Mouse (Mus musculus) ovary, postnatal 14 days (tissue): ENCODE results near the gene Canx.
"Not testable (repeated sequence)": the region's sequence is repeated elsewhere in the genome, so short reads cannot be mapped to it uniquely, and the experiment has no call there.

Source experiments
- DNase-seq: peaks from one replicate; pipeline ENCODE4 v3.0.0; 2022; ENCODE audit warnings: low spot score

The Canx gene

DNA sequence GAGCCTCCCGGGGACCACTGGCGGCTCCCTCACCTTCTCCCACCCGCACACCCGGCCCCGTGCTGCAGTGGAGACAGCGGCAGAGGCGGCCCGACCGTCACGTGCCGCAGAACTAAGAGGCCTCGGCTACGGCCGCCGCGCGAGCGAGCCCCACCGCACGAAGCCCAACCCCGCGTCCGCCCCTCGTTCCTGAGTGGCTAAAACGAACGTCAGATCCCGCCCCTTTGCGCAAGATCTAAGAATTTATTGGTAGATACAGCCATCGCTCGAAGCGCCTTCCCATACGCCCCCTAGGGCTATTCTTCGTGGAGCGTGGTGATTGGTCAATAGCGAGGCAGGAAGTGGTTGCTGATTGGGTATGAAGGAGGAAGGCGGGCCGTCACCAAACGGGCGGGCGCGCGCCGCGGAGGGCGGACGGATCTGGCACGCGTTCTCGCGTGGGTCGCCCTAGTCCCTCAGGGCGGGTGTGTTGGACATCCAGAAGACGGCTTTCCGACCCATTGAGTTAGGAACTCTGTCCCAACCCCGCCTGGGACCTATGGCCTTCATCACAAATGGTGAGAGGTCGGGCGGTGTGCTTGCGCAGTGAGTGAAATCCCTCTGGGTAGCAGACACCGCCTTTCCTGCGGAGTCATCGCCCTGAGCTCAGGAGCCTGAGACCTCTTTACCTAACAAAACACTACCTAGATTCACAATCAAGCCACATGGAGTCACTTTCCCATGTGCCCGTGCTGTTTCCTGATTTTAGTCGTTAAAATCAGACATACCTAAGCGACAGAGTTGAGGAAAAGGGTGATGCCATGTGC is at the start of gene Canx:
Canx (minus strand) TSS at position 178 of the 806 bp plus-strand sequence.
- peak; percentile 96 for DNase-seq

GRCm38 (mm10) chr11:50374286-50375015 is 49.0 kb upstream of the Canx start:
- DNase-seq = no peak

- DNase-seq = no peak
Observed at GRCm38 (mm10) chr11:50373621-50374020, 48.1 kb upstream of the Canx start.

- no peak for DNase-seq
Observed at GRCm38 (mm10) chr11:50373086-50373485, 47.6 kb upstream of the Canx start.

GRCm38 (mm10) chr11:50371911-50372310 is 46.4 kb upstream of the Canx start:
- DNase-seq = no peak

- DNase-seq = peak; percentile 41
Observed at GRCm38 (mm10) chr11:50371399-50371841, 45.9 kb upstream of the Canx start.

- no peak for DNase-seq
Observed at GRCm38 (mm10) chr11:50370969-50371368, 45.5 kb upstream of the Canx start.

- no peak for DNase-seq
Observed at GRCm38 (mm10) chr11:50369360-50369911, 44.0 kb upstream of the Canx start.

DNA sequence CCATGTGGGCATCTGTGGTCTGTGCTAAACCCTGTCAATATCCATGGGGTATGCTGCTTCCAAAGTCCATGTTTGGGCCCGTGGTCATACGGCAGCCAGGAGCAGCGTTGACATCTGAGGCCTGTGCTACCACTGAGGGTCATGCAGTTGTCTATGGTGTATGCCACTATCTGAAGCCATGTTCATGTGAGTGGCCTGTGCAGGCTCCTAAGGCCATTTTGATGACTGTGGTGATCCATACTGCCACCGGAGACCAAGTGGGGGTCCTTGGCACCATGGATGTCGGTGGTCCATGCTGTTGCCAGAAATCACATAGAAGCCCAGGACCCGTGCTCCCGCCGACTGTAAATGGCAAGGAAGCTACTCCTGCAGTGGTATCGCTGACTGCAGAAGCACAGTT is 42.1 kb upstream of the Canx start:
- DNase-seq = no peak

DNA sequence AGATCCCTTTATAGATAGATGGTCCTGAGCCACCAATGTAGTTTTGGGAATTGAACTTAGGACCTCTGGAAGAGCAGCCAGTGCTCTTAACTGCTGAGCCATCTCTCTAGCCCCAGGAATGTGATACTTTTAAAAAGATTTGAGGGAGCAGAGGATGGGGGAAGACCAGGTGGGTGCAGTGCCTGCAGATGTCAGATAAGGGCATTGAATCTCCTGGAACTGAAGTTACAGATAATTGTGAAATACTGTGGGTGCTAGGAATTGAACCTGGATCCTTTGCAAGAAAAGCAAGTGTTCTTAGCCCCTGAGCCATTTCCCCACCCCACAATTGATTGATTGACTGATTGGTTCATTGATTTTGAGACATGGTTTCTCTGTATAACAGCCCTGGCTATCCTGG is 39.8 kb upstream of the Canx start:
- no peak for DNase-seq

- peak; percentile 78 for DNase-seq
Observed at GRCm38 (mm10) chr11:50364548-50364947, 39.1 kb upstream of the Canx start.

DNA sequence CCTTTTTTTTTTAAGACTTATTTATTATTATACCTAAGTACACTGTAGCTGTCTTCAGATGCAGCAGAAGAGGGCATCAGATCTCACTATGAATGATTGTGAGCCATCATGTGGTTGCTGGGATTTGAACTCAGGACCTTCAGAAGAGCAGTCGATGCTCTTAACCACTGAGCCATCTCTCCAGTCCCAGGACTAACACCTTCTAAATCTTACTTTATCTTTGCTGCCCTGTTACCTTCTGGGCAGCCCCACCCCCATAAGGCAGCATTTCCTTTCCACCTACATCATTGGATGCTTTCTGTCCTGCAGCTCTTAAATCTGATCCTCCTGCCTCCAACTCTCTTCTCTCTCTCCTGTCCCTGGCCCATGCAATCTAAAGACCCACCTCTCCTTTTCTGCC is 35.8 kb upstream of the Canx start:
- DNase-seq = not testable (repeated sequence)

GRCm38 (mm10) chr11:50358950-50359861 is 33.7 kb upstream of the Canx start:
- no peak for DNase-seq

DNA sequence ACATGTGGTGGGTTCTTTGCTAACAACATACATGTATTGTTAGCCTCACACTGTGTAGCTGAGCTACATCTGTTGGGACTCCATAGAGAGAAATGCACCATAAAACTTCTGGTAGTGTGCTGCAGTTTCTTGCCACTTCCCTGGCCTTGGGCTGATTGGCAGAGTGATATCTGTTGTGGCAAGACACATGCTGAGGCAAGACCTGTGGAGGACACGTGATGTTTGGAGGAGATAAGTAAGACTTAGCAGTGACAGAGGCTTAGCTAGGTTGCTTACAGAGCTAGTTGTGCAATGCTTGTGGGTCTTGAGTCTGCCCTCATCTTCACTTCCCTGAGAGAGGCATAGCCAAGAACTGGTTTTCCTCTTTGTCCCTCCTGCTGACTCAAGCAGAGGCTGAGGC is 29.9 kb upstream of the Canx start:
- no peak for DNase-seq

DNA sequence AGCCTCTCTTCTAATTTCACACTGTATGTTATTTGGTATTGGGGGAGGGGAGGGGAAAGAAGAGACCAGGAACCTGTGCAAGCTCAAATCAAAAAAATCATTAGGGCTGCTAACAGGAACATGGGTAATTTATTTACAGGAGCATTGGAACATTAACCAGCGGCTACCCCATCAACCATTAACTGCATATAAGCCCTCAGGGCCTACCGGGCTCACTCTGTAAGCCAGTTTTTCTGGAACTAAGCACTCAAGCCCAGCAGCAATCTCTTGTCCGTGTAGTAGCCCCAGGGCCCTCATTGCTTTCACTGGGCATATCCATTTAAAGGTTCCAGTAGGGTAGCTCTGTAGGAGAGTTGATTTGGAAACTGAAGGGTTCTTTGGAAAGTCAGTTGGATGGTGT is 29.4 kb upstream of the Canx start:
- no peak for DNase-seq

DNA sequence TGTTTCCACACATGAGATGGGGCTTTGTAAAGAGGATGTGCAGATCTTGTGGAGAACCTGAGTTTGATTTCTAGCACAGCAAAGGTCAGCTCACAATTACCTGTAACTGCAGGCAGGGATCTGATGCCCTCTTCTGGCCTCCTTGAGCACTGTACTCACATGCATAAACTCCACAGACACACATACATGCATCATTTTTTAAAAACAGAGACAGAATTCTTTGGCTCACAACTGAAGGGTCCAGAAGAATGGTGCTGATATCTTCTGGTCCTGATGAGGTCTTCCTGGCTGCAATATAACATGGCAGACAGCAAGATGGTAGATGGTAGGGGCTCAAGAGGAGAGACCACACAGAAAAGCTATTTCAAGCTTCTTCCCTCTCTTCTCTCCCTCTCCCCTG is 28.7 kb upstream of the Canx start, which contains the start of gene Cby3:
Cby3 (plus strand) TSS at position 301 of the 400 bp plus-strand sequence.
- no peak for DNase-seq

GRCm38 (mm10) chr11:50352177-50352576 is 26.7 kb upstream of the Canx start:
- DNase-seq = no peak

DNA sequence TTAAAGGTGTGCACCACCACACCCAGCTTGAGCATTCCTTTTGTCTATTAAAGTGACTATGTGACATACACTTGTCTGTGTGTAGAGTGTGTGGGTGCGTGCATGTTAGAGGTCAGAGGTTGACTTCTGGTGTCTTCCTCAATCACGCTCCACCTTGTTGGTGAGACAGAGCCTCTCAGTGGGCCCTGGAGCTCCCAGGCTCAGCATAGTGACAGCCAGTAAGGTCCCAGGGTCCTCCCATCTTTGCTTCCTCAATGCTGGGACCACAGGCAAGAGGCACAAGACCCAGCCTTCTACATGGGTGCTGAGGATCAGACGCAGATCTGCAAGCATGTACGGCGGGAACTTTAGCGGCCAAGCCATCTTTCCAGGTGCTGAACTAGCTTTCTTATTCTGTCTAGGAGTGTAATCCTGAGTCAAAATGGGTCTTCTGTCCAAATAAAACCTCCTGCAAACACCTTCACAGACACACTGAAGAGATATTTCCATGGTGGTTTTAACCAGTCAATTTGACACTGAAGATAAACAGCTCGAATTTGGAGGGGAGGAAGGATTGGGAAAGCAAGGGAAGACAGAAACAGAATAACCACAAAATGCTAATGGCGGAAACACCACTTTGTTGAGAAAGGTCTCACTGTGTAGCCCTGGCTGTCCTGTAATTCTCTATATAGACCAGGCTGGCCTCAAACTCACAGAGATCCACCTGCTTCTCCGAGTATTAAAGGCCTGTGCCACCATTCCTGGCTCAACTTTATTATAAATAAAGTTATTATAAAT is 21.0 kb upstream of the Canx start:
- DNase-seq = no peak

DNA sequence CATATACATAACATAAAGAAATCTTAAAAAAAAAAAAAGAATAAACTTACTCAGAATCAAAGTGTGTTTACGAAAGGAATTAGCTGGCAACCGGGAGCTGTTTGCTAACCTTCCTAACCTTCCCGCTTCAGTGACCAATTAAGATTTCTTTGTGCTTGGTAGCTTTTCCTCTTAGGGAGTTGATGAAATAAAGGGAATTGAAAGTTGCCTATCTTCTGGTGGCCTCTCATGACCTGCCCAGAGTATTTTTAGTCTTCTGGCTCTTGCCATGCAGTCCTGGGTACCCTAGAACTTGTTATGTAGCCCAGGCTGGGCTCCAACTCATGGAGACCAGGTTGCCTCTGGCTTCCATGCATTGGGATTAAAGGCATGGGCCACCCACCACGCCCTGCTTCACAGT is 20.0 kb upstream of the Canx start:
- DNase-seq = no peak

DNA sequence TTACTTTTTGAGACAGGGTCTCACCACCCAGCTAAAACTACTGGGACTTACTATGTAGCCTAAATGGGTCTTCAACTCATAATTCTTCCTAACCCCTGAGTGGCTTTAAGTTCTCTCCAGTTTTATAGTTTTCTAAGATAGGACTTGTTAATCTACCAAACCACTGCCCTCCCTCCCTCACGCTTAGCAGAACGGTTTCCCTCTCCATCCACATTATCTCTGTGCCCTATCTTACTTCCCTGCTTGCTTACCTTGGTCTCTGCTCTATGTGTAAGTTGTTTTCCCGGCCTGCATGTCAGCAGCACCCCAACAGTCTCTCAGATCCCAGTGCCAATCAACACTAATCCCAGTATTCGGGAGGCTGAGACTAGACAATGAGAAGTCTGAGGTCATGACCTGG is 11.4 kb upstream of the Canx start:
- no peak for DNase-seq

GRCm38 (mm10) chr11:50336126-50336525 is 10.7 kb upstream of the Canx start:
- DNase-seq = no peak
